Mouse (Mus musculus) forebrain, postnatal 0 days (tissue): Measurements from ENCODE around the gene Mpdz. TPM values are rescaled to one million over a fixed set of nuclear protein-coding genes. Genes with fewer than 3 reads are reported as not detected.
A peak's percentile ranks its signal among the peaks of the same experiment; 100 is the strongest.

Experiments used
- ATAC-seq: fragments of 200-750 bp; cut with Nextera tagmentation; 2 replicates; pipeline ENCODE4 v1.8.0; 2017; ENCODE audit warnings: mild to moderate bottlenecking, moderate library complexity
- DNase-seq: peaks from one replicate; pipeline ENCODE4 v3.0.0-alpha.2; 2015
- H3K27ac ChIP-seq: fragments of 300-500 bp; sonication (generic); 2 replicates; pipeline ENCODE4 v1.5.1; 2014; ENCODE audit warnings: low read depth, mild to moderate bottlenecking, antibody characterized with exemption, low read length, moderate library complexity, mixed read lengths
- H3K27me3 ChIP-seq: fragments of 300-500 bp; sonication (generic); 2 replicates; pipeline ENCODE4 v1.6.1; 2014; ENCODE audit warnings: mild to moderate bottlenecking, low read length, mixed read lengths; ENCODE audit not compliant: insufficient read depth
- H3K36me3 ChIP-seq: fragments of 300-500 bp; sonication (generic); 2 replicates; pipeline ENCODE4 v1.6.1; 2014; ENCODE audit warnings: mild to moderate bottlenecking, moderate library complexity; ENCODE audit not compliant: insufficient read depth
- H3K4me1 ChIP-seq: fragments of 300-500 bp; sonication (generic); 2 replicates; pipeline ENCODE4 v1.6.1; 2014; ENCODE audit warnings: antibody characterized with exemption; ENCODE audit not compliant: insufficient read depth
- H3K4me2 ChIP-seq: fragments of 300-500 bp; sonication (generic); 2 replicates; pipeline ENCODE4 v1.6.1; 2014; ENCODE audit warnings: low read depth, mild to moderate bottlenecking, moderate library complexity
- H3K4me3 ChIP-seq: fragments of 300-500 bp; sonication (generic); 2 replicates; pipeline ENCODE4 v1.5.1; 2014; ENCODE audit warnings: low read depth, low read length, mixed read lengths
- H3K9ac ChIP-seq: fragments of 300-500 bp; sonication (generic); 2 replicates; pipeline ENCODE4 v1.6.1; 2014; ENCODE audit warnings: mild to moderate bottlenecking
- H3K9me3 ChIP-seq: fragments of 300-500 bp; sonication (generic); 2 replicates; pipeline ENCODE4 v1.6.1; 2016; ENCODE audit warnings: low read length
- CTCF ChIP-seq: sonication (generic); IDR thresholded peaks from 2 replicates; pipeline ENCODE4 v1.5.1; 2016; ENCODE audit warnings: antibody characterized with exemption, control low read depth, low read depth
- WGBS: fragments of 180-500 bp; shearing (Covaris S2); extraction: QIAGEN DNeasy Blood & Tissue Kit; methylation state at CpG from one replicate; pipeline ENCODE4 v1.1.7; 2014; 5-methylcytosine and 5-hydroxymethylcytosine counted together
- polyA plus RNA-seq: library from polyadenylated mRNA; unstranded; fragments of >200 nt; fragmentation: Nextera tagmentation; extraction: Ambion mirVana; gene quantifications from 2 replicates; pipeline ENCODE4 v1.2.1, GENCODE M21; 2015
- total RNA-seq: library from RNA; depleted of rRNA; stranded (reverse); fragments of >200 nt; gene quantifications from 2 replicates; pipeline ENCODE4 v1.2.3, GENCODE M21; 2014

Gene Mpdz
- total and polyA plus RNA-seq, 2 experiments from 2014 or later, result 7.4 to 42.7 TPM

- Histone ChIP-seq H3K9ac (no peak overlapping the region), H3K36me3 (no peaks in the 10 kb centered on the region), H3K4me1 (no peaks in the 10 kb centered on the region), H3K27me3 (no peaks in the 10 kb centered on the region), H3K4me3 (no peak overlapping the region), H3K27ac (no peak overlapping the region), H3K4me2 (no peak overlapping the region), H3K9me3 (no peaks in the 10 kb centered on the region)
- 54% methylated on average over 3 of the region's 3 CpGs for WGBS
- DNase-seq, result no peak
- peak; percentile 66 for ATAC-seq
- TF ChIP-seq CTCF, result no peak
These were observed 12.5 kb downstream of the Mpdz start for GRCm38 (mm10) chr4:81430105-81430504.

- WGBS, result 75% methylated on average over 2 of the region's 2 CpGs
- DNase-seq (no peak), ATAC-seq (no peak)
- Histone ChIP-seq H3K9ac (no peak overlapping the region), H3K9me3 (no peaks in the 10 kb centered on the region), H3K27me3 (no peaks in the 10 kb centered on the region), H3K27ac (no peak overlapping the region), H3K36me3 (no peaks in the 10 kb centered on the region), H3K4me2 (no peak overlapping the region), H3K4me3 (no peak overlapping the region), H3K4me1 (no peaks in the 10 kb centered on the region)
- TF ChIP-seq CTCF, result no peak
These were observed 12.9 kb downstream of the Mpdz start for GRCm38 (mm10) chr4:81429670-81430069.

GRCm38 (mm10) chr4:81423556-81423955 is 19.1 kb downstream of the Mpdz start:
- Histone ChIP-seq H3K36me3 (no peaks in the 10 kb centered on the region), H3K27ac (no peak overlapping the region), H3K4me1 (peaks cover 3% of the 10 kb centered on the region; the same call in 1 of the 2 replicates), H3K9ac (no peak overlapping the region), H3K4me3 (no peak overlapping the region), H3K9me3 (no peaks in the 10 kb centered on the region), H3K4me2 (no peak overlapping the region), H3K27me3 (no peaks in the 10 kb centered on the region)
- WGBS, result 58% methylated on average over 1 of the region's 1 CpGs
- no peak for TF ChIP-seq CTCF
- no peak for ATAC-seq
- DNase-seq, result no peak

GRCm38 (mm10) chr4:81421621-81422020 is 21.0 kb downstream of the Mpdz start:
- H3K9me3 ChIP-seq, result no peaks in the 10 kb centered on the region
- TF ChIP-seq CTCF, result no peak
- DNase-seq (no peak), ATAC-seq (no peak)
- no peak overlapping the region for H3K4me2 ChIP-seq
- H3K9ac ChIP-seq, result no peak overlapping the region
- H3K27ac ChIP-seq, result no peak overlapping the region
- no peak overlapping the region for H3K4me3 ChIP-seq
- H3K4me1 ChIP-seq, result peaks cover 3% of the 10 kb centered on the region; the same call in 1 of the 2 replicates
- no peaks in the 10 kb centered on the region for H3K36me3 ChIP-seq
- no peaks in the 10 kb centered on the region for H3K27me3 ChIP-seq
- 73% methylated on average over 2 of the region's 2 CpGs for WGBS

- no peak overlapping the region for H3K27ac ChIP-seq
- H3K4me2 ChIP-seq, result peak overlapping the region; percentile 13
- no peak for TF ChIP-seq CTCF
- no peak overlapping the region for H3K4me3 ChIP-seq
- no peaks in the 10 kb centered on the region for H3K27me3 ChIP-seq
- ATAC-seq (peak; percentile 87), DNase-seq (peak; percentile 48)
- H3K4me1 ChIP-seq, result no peaks in the 10 kb centered on the region; the same call in 1 of the 2 replicates
- H3K9ac ChIP-seq, result no peak overlapping the region
- H3K9me3 ChIP-seq, result no peaks in the 10 kb centered on the region
- no peaks in the 10 kb centered on the region for H3K36me3 ChIP-seq
- WGBS, result 22% methylated on average over 10 of the region's 10 CpGs
These were observed 27.1 kb downstream of the Mpdz start for GRCm38 (mm10) chr4:81415324-81416026.

- peak overlapping the region; percentile 13 for H3K4me2 ChIP-seq
- 34% methylated on average over 8 of the region's 8 CpGs for WGBS
- no peak overlapping the region for H3K27ac ChIP-seq
- no peak overlapping the region for H3K9ac ChIP-seq
- ATAC-seq (no peak), DNase-seq (no peak)
- no peak for TF ChIP-seq CTCF
- H3K9me3 ChIP-seq, result no peaks in the 10 kb centered on the region
- no peak overlapping the region for H3K4me3 ChIP-seq
- no peaks in the 10 kb centered on the region for H3K27me3 ChIP-seq
- no peaks in the 10 kb centered on the region; the same call in 1 of the 2 replicates for H3K4me1 ChIP-seq
- no peaks in the 10 kb centered on the region for H3K36me3 ChIP-seq
These were observed 27.8 kb downstream of the Mpdz start for GRCm38 (mm10) chr4:81414684-81415323.

- H3K4me3 ChIP-seq, result no peak overlapping the region
- no peak overlapping the region for H3K4me2 ChIP-seq
- H3K9me3 ChIP-seq, result no peaks in the 10 kb centered on the region
- 90% methylated on average over 6 of the region's 6 CpGs for WGBS
- DNase-seq, result no peak
- no peak overlapping the region for H3K9ac ChIP-seq
- H3K4me1 ChIP-seq, result no peaks in the 10 kb centered on the region
- no peaks in the 10 kb centered on the region for H3K36me3 ChIP-seq
- no peak for ATAC-seq
- H3K27ac ChIP-seq, result no peak overlapping the region
- H3K27me3 ChIP-seq, result no peaks in the 10 kb centered on the region
- TF ChIP-seq CTCF, result no peak
These were observed 45.7 kb downstream of the Mpdz start for GRCm38 (mm10) chr4:81396883-81397282.
